Mouse (Mus musculus): ENCODE data around the gene Kalrn. TPM values are rescaled to one million over a fixed set of nuclear protein-coding genes. Genes with fewer than 3 reads are reported as not detected.

Kalrn gene
- polyA plus RNA-seq, 1 experiment: 43.0 TPM

GRCm38 (mm10) chr16:34474741-34475140 is 98.6 kb downstream of the Kalrn start:
- no peaks in the 10 kb centered on the region for H3K27me3 ChIP-seq (ENCODE audit: control insufficient read depth, insufficient read depth, low read length)
- WGBS: 68% methylated on average over 4 of the region's 4 CpGs
- H3K4me3 ChIP-seq (ENCODE audit: low read depth, low read length): no peak overlapping the region
- no peaks in the 10 kb centered on the region for H3K36me3 ChIP-seq (ENCODE audit: control insufficient read depth, insufficient read depth, low read length)
- H3K27ac ChIP-seq (ENCODE audit: insufficient read depth, low read depth, low read length): no peak overlapping the region
- TF ChIP-seq CTCF (IDR thresholded peaks at IDR 0.05; ENCODE audit: extremely low read depth, insufficient read length, insufficient replicate concordance, low read depth, low read length) (no peak), POLR2A (IDR thresholded peaks at IDR 0.05; ENCODE audit: low read depth, low read length) (no peak)
- no peaks in the 10 kb centered on the region for H3K4me1 ChIP-seq (ENCODE audit: control insufficient read depth, insufficient read depth, insufficient read length, low read length)

- no peak overlapping the region for H3K4me3 ChIP-seq (ENCODE audit: low read depth, low read length)
- no peak overlapping the region for H3K27ac ChIP-seq (ENCODE audit: insufficient read depth, low read depth, low read length)
- WGBS: 63% methylated on average over 4 of the region's 4 CpGs
- no peaks in the 10 kb centered on the region for H3K27me3 ChIP-seq (ENCODE audit: control insufficient read depth, insufficient read depth, low read length)
- H3K36me3 ChIP-seq (ENCODE audit: control insufficient read depth, insufficient read depth, low read length): no peaks in the 10 kb centered on the region
- no peaks in the 10 kb centered on the region for H3K4me1 ChIP-seq (ENCODE audit: control insufficient read depth, insufficient read depth, insufficient read length, low read length)
- no peak for TF ChIP-seq CTCF (IDR thresholded peaks at IDR 0.05; ENCODE audit: extremely low read depth, insufficient read length, insufficient replicate concordance, low read depth, low read length)
- TF ChIP-seq POLR2A (IDR thresholded peaks at IDR 0.05; ENCODE audit: low read depth, low read length): no peak
Observed at GRCm38 (mm10) chr16:34473891-34474290, 99.4 kb downstream of the Kalrn start.

GRCm38 (mm10) chr16:34471441-34471840 is 101.9 kb downstream of the Kalrn start:
- H3K4me1 ChIP-seq (ENCODE audit: control insufficient read depth, insufficient read depth, insufficient read length, low read length): no peaks in the 10 kb centered on the region
- 75% methylated on average over 4 of the region's 4 CpGs for WGBS
- H3K4me3 ChIP-seq (ENCODE audit: low read depth, low read length): no peak overlapping the region
- H3K27ac ChIP-seq (ENCODE audit: insufficient read depth, low read depth, low read length): no peak overlapping the region
- TF ChIP-seq CTCF (IDR thresholded peaks at IDR 0.05; ENCODE audit: extremely low read depth, insufficient read length, insufficient replicate concordance, low read depth, low read length) (no peak), POLR2A (IDR thresholded peaks at IDR 0.05; ENCODE audit: low read depth, low read length) (no peak)
- H3K36me3 ChIP-seq (ENCODE audit: control insufficient read depth, insufficient read depth, low read length): no peaks in the 10 kb centered on the region
- no peaks in the 10 kb centered on the region for H3K27me3 ChIP-seq (ENCODE audit: control insufficient read depth, insufficient read depth, low read length)

GRCm38 (mm10) chr16:34470343-34470742 is 103.0 kb downstream of the Kalrn start:
- Histone ChIP-seq H3K27ac (ENCODE audit: insufficient read depth, low read depth, low read length) (no peak overlapping the region), H3K4me3 (ENCODE audit: low read depth, low read length) (no peak overlapping the region), H3K27me3 (ENCODE audit: control insufficient read depth, insufficient read depth, low read length) (no peaks in the 10 kb centered on the region), H3K36me3 (ENCODE audit: control insufficient read depth, insufficient read depth, low read length) (no peaks in the 10 kb centered on the region), H3K4me1 (ENCODE audit: control insufficient read depth, insufficient read depth, insufficient read length, low read length) (no peaks in the 10 kb centered on the region)
- TF ChIP-seq CTCF (IDR thresholded peaks at IDR 0.05; ENCODE audit: extremely low read depth, insufficient read length, insufficient replicate concordance, low read depth, low read length): no peak
- TF ChIP-seq POLR2A (IDR thresholded peaks at IDR 0.05; ENCODE audit: low read depth, low read length): no peak
- WGBS: 39% methylated on average over 5 of the region's 5 CpGs

- Histone ChIP-seq H3K36me3 (ENCODE audit: control insufficient read depth, insufficient read depth, low read length) (no peaks in the 10 kb centered on the region), H3K27me3 (ENCODE audit: control insufficient read depth, insufficient read depth, low read length) (no peaks in the 10 kb centered on the region)
Observed at GRCm38 (mm10) chr16:34469277-34469868, 104.0 kb downstream of the Kalrn start.

GRCm38 (mm10) chr16:34466649-34467048 is 106.7 kb downstream of the Kalrn start:
- Histone ChIP-seq H3K36me3 (ENCODE audit: control insufficient read depth, insufficient read depth, low read length) (no peaks in the 10 kb centered on the region), H3K27me3 (ENCODE audit: control insufficient read depth, insufficient read depth, low read length) (no peaks in the 10 kb centered on the region), H3K4me1 (ENCODE audit: control insufficient read depth, insufficient read depth, insufficient read length, low read length) (no peaks in the 10 kb centered on the region), H3K27ac (ENCODE audit: insufficient read depth, low read depth, low read length) (no peak overlapping the region), H3K4me3 (ENCODE audit: low read depth, low read length) (no peak overlapping the region)
- no peak for TF ChIP-seq CTCF (IDR thresholded peaks at IDR 0.05; ENCODE audit: extremely low read depth, insufficient read length, insufficient replicate concordance, low read depth, low read length)
- no peak for TF ChIP-seq POLR2A (IDR thresholded peaks at IDR 0.05; ENCODE audit: low read depth, low read length)
- whole genome bisulfite sequencing: 47% methylated on average over 4 of the region's 4 CpGs

More at GRCm38 (mm10) chr16:34469277-34469868, 104.0 kb downstream of the Kalrn start:
- no peak overlapping the region for H3K27ac ChIP-seq (ENCODE audit: insufficient read depth, low read depth, low read length)
- 52% methylated on average over 8 of the region's 8 CpGs for WGBS
- TF ChIP-seq POLR2A (IDR thresholded peaks at IDR 0.05; ENCODE audit: low read depth, low read length): no peak
- no peak for TF ChIP-seq CTCF (IDR thresholded peaks at IDR 0.05; ENCODE audit: extremely low read depth, insufficient read length, insufficient replicate concordance, low read depth, low read length)
- no peaks in the 10 kb centered on the region for H3K4me1 ChIP-seq (ENCODE audit: control insufficient read depth, insufficient read depth, insufficient read length, low read length)
- no peak overlapping the region for H3K4me3 ChIP-seq (ENCODE audit: low read depth, low read length)

- Histone ChIP-seq H3K36me3 (ENCODE audit: control insufficient read depth, insufficient read depth, low read length) (no peaks in the 10 kb centered on the region), H3K27ac (ENCODE audit: insufficient read depth, low read depth, low read length) (no peak overlapping the region), H3K4me1 (ENCODE audit: control insufficient read depth, insufficient read depth, insufficient read length, low read length) (no peaks in the 10 kb centered on the region), H3K27me3 (ENCODE audit: control insufficient read depth, insufficient read depth, low read length) (no peaks in the 10 kb centered on the region), H3K4me3 (ENCODE audit: low read depth, low read length) (no peak overlapping the region)
- WGBS: 69% methylated on average over 7 of the region's 7 CpGs
- TF ChIP-seq CTCF (IDR thresholded peaks at IDR 0.05; ENCODE audit: extremely low read depth, insufficient read length, insufficient replicate concordance, low read depth, low read length): no peak
- no peak for TF ChIP-seq POLR2A (IDR thresholded peaks at IDR 0.05; ENCODE audit: low read depth, low read length)
Observed at GRCm38 (mm10) chr16:34456314-34456713, 117.0 kb downstream of the Kalrn start.
